Mouse (Mus musculus): ENCODE data around the gene Ccm2l.

GRCm38 (mm10) chr2:153131019-153131418 lies 65.3 kb downstream of the Ccm2l start:
- TF ChIP-seq CTCF (IDR thresholded peaks at IDR 0.05; ENCODE audit: borderline replicate concordance, extremely low read depth, insufficient read depth, insufficient read length) (peak; percentile 52), POLR2A (IDR thresholded peaks at IDR 0.05; ENCODE audit: borderline replicate concordance, extremely low read depth, insufficient read depth, insufficient read length, poor library complexity, severe bottlenecking) (no peak)

Data from brain, embryonic 14.5 days (tissue).